Mouse (Mus musculus): Measurements from ENCODE around the gene Clip3. TPM values are rescaled to one million over a fixed set of nuclear protein-coding genes. Genes with fewer than 3 reads are reported as not detected.

Clip3 gene
- polyA plus RNA-seq, 2 experiments: 55.1 to 106 TPM

GRCm38 (mm10) chr7:30339432-30340109 lies 48.0 kb downstream of the Clip3 start:
- H3K4me3 ChIP-seq (replicated peaks; ENCODE audit: low read length): no peak overlapping the region
- H3K27ac ChIP-seq (replicated peaks; ENCODE audit: low read depth, low read length): no peak overlapping the region
- no peak overlapping the region for H3K4me2 ChIP-seq (replicated peaks; ENCODE audit: low read depth, low read length, severe bottlenecking)
- TF ChIP-seq POLR2A (IDR thresholded peaks at IDR 0.05; ENCODE audit: borderline replicate concordance, extremely low read depth, insufficient read depth, insufficient read length): no peak
- ATAC-seq (ENCODE audit: low FRiP score, low read depth): no peak
- no peaks in the 10 kb centered on the region for H3K9me3 ChIP-seq (ENCODE audit: control insufficient read depth, low read length)
- H3K4me1 ChIP-seq (ENCODE audit: control insufficient read depth, insufficient read depth, low read length): no peaks in the 10 kb centered on the region
- no peaks in the 10 kb centered on the region for H3K36me3 ChIP-seq (ENCODE audit: control insufficient read depth, insufficient read depth, low read length)
- DNase-seq (ENCODE audit: low spot score): no peak
- H3K9ac ChIP-seq (ENCODE audit: low read depth, low read length, severe bottlenecking): no peak overlapping the region
- WGBS: 78% methylated on average over 5 of the region's 5 CpGs
- H3K27me3 ChIP-seq (ENCODE audit: control insufficient read depth, insufficient read depth, low read length): peaks cover 6% of the 10 kb centered on the region; the same call in 1 of the 2 replicates

GRCm38 (mm10) chr7:30346635-30347379 lies 55.3 kb downstream of the Clip3 start:
- Histone ChIP-seq H3K4me2 (replicated peaks; ENCODE audit: low read depth, low read length, severe bottlenecking) (no peak overlapping the region), H3K4me3 (replicated peaks; ENCODE audit: low read length) (no peak overlapping the region), H3K4me1 (ENCODE audit: control insufficient read depth, insufficient read depth, low read length) (no peaks in the 10 kb centered on the region), H3K9me3 (ENCODE audit: control insufficient read depth, low read length) (no peaks in the 10 kb centered on the region), H3K36me3 (ENCODE audit: control insufficient read depth, insufficient read depth, low read length) (no peaks in the 10 kb centered on the region), H3K27me3 (ENCODE audit: control insufficient read depth, insufficient read depth, low read length) (peaks cover 19% of the 10 kb centered on the region), H3K27ac (replicated peaks; ENCODE audit: low read depth, low read length) (no peak overlapping the region), H3K9ac (ENCODE audit: low read depth, low read length, severe bottlenecking) (no peak overlapping the region)
- 28% methylated on average over 21 of the region's 21 CpGs for WGBS
- no peak for ATAC-seq (ENCODE audit: low FRiP score, low read depth)
- no peak for TF ChIP-seq POLR2A (IDR thresholded peaks at IDR 0.05; ENCODE audit: borderline replicate concordance, extremely low read depth, insufficient read depth, insufficient read length)
- DNase-seq (ENCODE audit: low spot score): peak; percentile 90

GRCm38 (mm10) chr7:30347828-30348227 lies 56.3 kb downstream of the Clip3 start:
- Histone ChIP-seq H3K9ac (ENCODE audit: low read depth, low read length, severe bottlenecking) (no peak overlapping the region), H3K4me1 (ENCODE audit: control insufficient read depth, insufficient read depth, low read length) (no peaks in the 10 kb centered on the region), H3K36me3 (ENCODE audit: control insufficient read depth, insufficient read depth, low read length) (no peaks in the 10 kb centered on the region), H3K27me3 (ENCODE audit: control insufficient read depth, insufficient read depth, low read length) (peaks cover 19% of the 10 kb centered on the region), H3K4me2 (replicated peaks; ENCODE audit: low read depth, low read length, severe bottlenecking) (no peak overlapping the region), H3K4me3 (replicated peaks; ENCODE audit: low read length) (no peak overlapping the region), H3K27ac (replicated peaks; ENCODE audit: low read depth, low read length) (no peak overlapping the region), H3K9me3 (ENCODE audit: control insufficient read depth, low read length) (no peaks in the 10 kb centered on the region)
- WGBS: 3% methylated on average over 30 of the region's 30 CpGs
- no peak for TF ChIP-seq POLR2A (IDR thresholded peaks at IDR 0.05; ENCODE audit: borderline replicate concordance, extremely low read depth, insufficient read depth, insufficient read length)
- no peak for ATAC-seq (ENCODE audit: low FRiP score, low read depth)
- peak; percentile 54 for DNase-seq (ENCODE audit: low spot score)

GRCm38 (mm10) chr7:30353279-30353822 lies 61.8 kb downstream of the Clip3 start:
- Histone ChIP-seq H3K9me3 (ENCODE audit: control insufficient read depth, low read length) (no peaks in the 10 kb centered on the region), H3K4me1 (ENCODE audit: control insufficient read depth, insufficient read depth, low read length) (no peaks in the 10 kb centered on the region), H3K27ac (replicated peaks; ENCODE audit: low read depth, low read length) (no peak overlapping the region), H3K27me3 (ENCODE audit: control insufficient read depth, insufficient read depth, low read length) (peaks cover 4% of the 10 kb centered on the region; the same call in 1 of the 2 replicates), H3K36me3 (ENCODE audit: control insufficient read depth, insufficient read depth, low read length) (peaks cover 14% of the 10 kb centered on the region), H3K4me3 (replicated peaks; ENCODE audit: low read length) (no peak overlapping the region), H3K4me2 (replicated peaks; ENCODE audit: low read depth, low read length, severe bottlenecking) (no peak overlapping the region), H3K9ac (ENCODE audit: low read depth, low read length, severe bottlenecking) (no peak overlapping the region)
- 11% methylated on average over 6 of the region's 6 CpGs for WGBS
- ATAC-seq (ENCODE audit: low FRiP score, low read depth) (no peak; the same call in 1 of the 2 replicates), DNase-seq (ENCODE audit: low spot score) (peak; percentile 71)
- TF ChIP-seq POLR2A (IDR thresholded peaks at IDR 0.05; ENCODE audit: borderline replicate concordance, extremely low read depth, insufficient read depth, insufficient read length): no peak

GRCm38 (mm10) chr7:30354059-30354458 lies 62.5 kb downstream of the Clip3 start:
- no peaks in the 10 kb centered on the region for H3K4me1 ChIP-seq (ENCODE audit: control insufficient read depth, insufficient read depth, low read length)
- no peaks in the 10 kb centered on the region for H3K9me3 ChIP-seq (ENCODE audit: control insufficient read depth, low read length)
- no peak overlapping the region for H3K4me3 ChIP-seq (replicated peaks; ENCODE audit: low read length)
- no peak overlapping the region for H3K9ac ChIP-seq (ENCODE audit: low read depth, low read length, severe bottlenecking)
- no peak overlapping the region for H3K27ac ChIP-seq (replicated peaks; ENCODE audit: low read depth, low read length)
- DNase-seq (ENCODE audit: low spot score) (no peak), ATAC-seq (ENCODE audit: low FRiP score, low read depth) (no peak)
- H3K27me3 ChIP-seq (ENCODE audit: control insufficient read depth, insufficient read depth, low read length): no peaks in the 10 kb centered on the region
- WGBS: 69% methylated on average over 4 of the region's 4 CpGs
- no peak overlapping the region for H3K4me2 ChIP-seq (replicated peaks; ENCODE audit: low read depth, low read length, severe bottlenecking)
- no peak for TF ChIP-seq POLR2A (IDR thresholded peaks at IDR 0.05; ENCODE audit: borderline replicate concordance, extremely low read depth, insufficient read depth, insufficient read length)
- peaks cover 14% of the 10 kb centered on the region for H3K36me3 ChIP-seq (ENCODE audit: control insufficient read depth, insufficient read depth, low read length)

Other genes with a start within 250 kb of the Clip3 start
- gene Zfp14, start 240.3 kb upstream of the Clip3 start, polyA plus RNA-seq (2012; rRNA removed): 6.5 and 7.3 TPM in 2 replicates
- gene Zfp14, start 240.3 kb upstream of the Clip3 start, polyA plus RNA-seq (2014; fragmentation: Nextera tagmentation; extraction: Ambion mirVana): 4.9 and 5.4 TPM in 2 replicates
- gene Zfp82, start 218.8 kb upstream of the Clip3 start, polyA plus RNA-seq (2012; rRNA removed): 3.3 and 3.7 TPM in 2 replicates
- gene Zfp82, start 218.8 kb upstream of the Clip3 start, polyA plus RNA-seq (2014; fragmentation: Nextera tagmentation; extraction: Ambion mirVana): 6.8 and 7.7 TPM in 2 replicates
- 1.1 and 1.2 TPM in 2 replicates for gene Gm26920, start 201.3 kb upstream of the Clip3 start, polyA plus RNA-seq (2012; rRNA removed)
- 3.5 and 3.6 TPM in 2 replicates for gene Gm26920, start 201.3 kb upstream of the Clip3 start, polyA plus RNA-seq (2014; fragmentation: Nextera tagmentation; extraction: Ambion mirVana)
- 8.0 and 9.3 TPM in 2 replicates for gene Zfp566, start 201.2 kb upstream of the Clip3 start, polyA plus RNA-seq (2012; rRNA removed)
- gene Zfp566, start 201.2 kb upstream of the Clip3 start, polyA plus RNA-seq (2014; fragmentation: Nextera tagmentation; extraction: Ambion mirVana): 11.0 and 13.2 TPM in 2 replicates
- 53.3 and 63.7 TPM in 2 replicates for gene Zfp260, start 197.0 kb upstream of the Clip3 start, polyA plus RNA-seq (2012; rRNA removed)
- gene Zfp260, start 197.0 kb upstream of the Clip3 start, polyA plus RNA-seq (2014; fragmentation: Nextera tagmentation; extraction: Ambion mirVana): 140 and 159 TPM in 2 replicates
- gene Zfp382, start 169.8 kb upstream of the Clip3 start, polyA plus RNA-seq (2012; rRNA removed): 5.8 TPM in 2 replicates
- gene Zfp382, start 169.8 kb upstream of the Clip3 start, polyA plus RNA-seq (2014; fragmentation: Nextera tagmentation; extraction: Ambion mirVana): 5.0 and 5.9 TPM in 2 replicates
- gene Zfp146, start 122.0 kb upstream of the Clip3 start, polyA plus RNA-seq (2012; rRNA removed): 66.8 and 93.4 TPM in 2 replicates
- gene Zfp146, start 122.0 kb upstream of the Clip3 start, polyA plus RNA-seq (2014; fragmentation: Nextera tagmentation; extraction: Ambion mirVana): 19.9 and 20.3 TPM in 2 replicates
- gene Cox7a1, start 107.6 kb upstream of the Clip3 start, polyA plus RNA-seq (2012; rRNA removed): 1.5 and 2.7 TPM in 2 replicates
- 3.3 and 4.5 TPM in 2 replicates for gene Cox7a1, start 107.6 kb upstream of the Clip3 start, polyA plus RNA-seq (2014; fragmentation: Nextera tagmentation; extraction: Ambion mirVana)
- 392 and 597 TPM in 2 replicates for gene Capns1, start 92.9 kb upstream of the Clip3 start, polyA plus RNA-seq (2012; rRNA removed)
- gene Capns1, start 92.9 kb upstream of the Clip3 start, polyA plus RNA-seq (2014; fragmentation: Nextera tagmentation; extraction: Ambion mirVana): 116 and 117 TPM in 2 replicates
- gene Polr2i, start 59.8 kb upstream of the Clip3 start, polyA plus RNA-seq (2012; rRNA removed): 227 and 250 TPM in 2 replicates
- 180 and 186 TPM in 2 replicates for gene Polr2i, start 59.8 kb upstream of the Clip3 start, polyA plus RNA-seq (2014; fragmentation: Nextera tagmentation; extraction: Ambion mirVana)
- 78.9 and 90.3 TPM in 2 replicates for gene Tbcb, start 59.5 kb upstream of the Clip3 start, polyA plus RNA-seq (2012; rRNA removed)
- gene Tbcb, start 59.5 kb upstream of the Clip3 start, polyA plus RNA-seq (2014; fragmentation: Nextera tagmentation; extraction: Ambion mirVana): 168 and 185 TPM in 2 replicates
- gene Ovol3, start 56.0 kb upstream of the Clip3 start, polyA plus RNA-seq (2012; rRNA removed): 0.24 and 0.42 TPM in 2 replicates
- gene Ovol3, start 56.0 kb upstream of the Clip3 start, polyA plus RNA-seq (2014; fragmentation: Nextera tagmentation; extraction: Ambion mirVana): 0.29 and 0.72 TPM in 2 replicates
- gene Thap8, start 11.6 kb upstream of the Clip3 start, polyA plus RNA-seq (2012; rRNA removed): 0.10 and 0.23 TPM in 2 replicates
- 0.15 TPM in 1 of 2 replicates, not detected in the other for gene Thap8, start 11.6 kb upstream of the Clip3 start, polyA plus RNA-seq (2014; fragmentation: Nextera tagmentation; extraction: Ambion mirVana)
- 22.9 and 26.4 TPM in 2 replicates for gene Wdr62, start 11.3 kb upstream of the Clip3 start, polyA plus RNA-seq (2012; rRNA removed)
- gene Wdr62, start 11.3 kb upstream of the Clip3 start, polyA plus RNA-seq (2014; fragmentation: Nextera tagmentation; extraction: Ambion mirVana): 7.8 and 8.8 TPM in 2 replicates
- gene Alkbh6, start 17.0 kb downstream of the Clip3 start, polyA plus RNA-seq (2012; rRNA removed): 124 and 169 TPM in 2 replicates
- gene Alkbh6, start 17.0 kb downstream of the Clip3 start, polyA plus RNA-seq (2014; fragmentation: Nextera tagmentation; extraction: Ambion mirVana): 79.7 and 86.6 TPM in 2 replicates
- 141 and 209 TPM in 2 replicates for gene Syne4, start 23.1 kb downstream of the Clip3 start, polyA plus RNA-seq (2012; rRNA removed)
- 40.3 and 56.2 TPM in 2 replicates for gene Syne4, start 23.1 kb downstream of the Clip3 start, polyA plus RNA-seq (2014; fragmentation: Nextera tagmentation; extraction: Ambion mirVana)
- 0.98 and 1.1 TPM in 2 replicates for gene E130208F15Rik, start 30.0 kb downstream of the Clip3 start, polyA plus RNA-seq (2012; rRNA removed)
- gene E130208F15Rik, start 30.0 kb downstream of the Clip3 start, polyA plus RNA-seq (2014; fragmentation: Nextera tagmentation; extraction: Ambion mirVana): not detected in 2 replicates
- gene Sdhaf1, start 32.2 kb downstream of the Clip3 start, polyA plus RNA-seq (2012; rRNA removed): 18.6 and 19.2 TPM in 2 replicates
- gene Sdhaf1, start 32.2 kb downstream of the Clip3 start, polyA plus RNA-seq (2014; fragmentation: Nextera tagmentation; extraction: Ambion mirVana): 19.7 and 20.7 TPM in 2 replicates
- 11.5 and 17.7 TPM in 2 replicates for gene Lrfn3, start 71.0 kb downstream of the Clip3 start, polyA plus RNA-seq (2012; rRNA removed)
- 6.3 and 6.9 TPM in 2 replicates for gene Lrfn3, start 71.0 kb downstream of the Clip3 start, polyA plus RNA-seq (2014; fragmentation: Nextera tagmentation; extraction: Ambion mirVana)
- gene Tyrobp, start 122.0 kb downstream of the Clip3 start, polyA plus RNA-seq (2012; rRNA removed): 54.2 and 79.2 TPM in 2 replicates
- 69.8 and 84.7 TPM in 2 replicates for gene Tyrobp, start 122.0 kb downstream of the Clip3 start, polyA plus RNA-seq (2014; fragmentation: Nextera tagmentation; extraction: Ambion mirVana)
- gene Hcst, start 128.1 kb downstream of the Clip3 start, polyA plus RNA-seq (2012; rRNA removed): 1.9 and 2.2 TPM in 2 replicates
- gene Hcst, start 128.1 kb downstream of the Clip3 start, polyA plus RNA-seq (2014; fragmentation: Nextera tagmentation; extraction: Ambion mirVana): 0.70 and 3.0 TPM in 2 replicates
- 3.0 and 3.5 TPM in 2 replicates for gene Nfkbid, start 130.0 kb downstream of the Clip3 start, polyA plus RNA-seq (2012; rRNA removed)
- 1.7 and 2.2 TPM in 2 replicates for gene Nfkbid, start 130.0 kb downstream of the Clip3 start, polyA plus RNA-seq (2014; fragmentation: Nextera tagmentation; extraction: Ambion mirVana)
- gene Aplp1, start 153.8 kb downstream of the Clip3 start, polyA plus RNA-seq (2012; rRNA removed): 41.9 and 55.5 TPM in 2 replicates
- 31.4 and 37.4 TPM in 2 replicates for gene Aplp1, start 153.8 kb downstream of the Clip3 start, polyA plus RNA-seq (2014; fragmentation: Nextera tagmentation; extraction: Ambion mirVana)
- gene Kirrel2, start 166.0 kb downstream of the Clip3 start, polyA plus RNA-seq (2012; rRNA removed): 0.06 and 0.13 TPM in 2 replicates
- 0.07 TPM in 1 of 2 replicates, not detected in the other for gene Kirrel2, start 166.0 kb downstream of the Clip3 start, polyA plus RNA-seq (2014; fragmentation: Nextera tagmentation; extraction: Ambion mirVana)
- gene Nphs1, start 166.6 kb downstream of the Clip3 start, polyA plus RNA-seq (2012; rRNA removed): 0.03 and 0.06 TPM in 2 replicates
- 0.14 and 0.23 TPM in 2 replicates for gene Nphs1, start 166.6 kb downstream of the Clip3 start, polyA plus RNA-seq (2014; fragmentation: Nextera tagmentation; extraction: Ambion mirVana)
- gene Prodh2, start 201.9 kb downstream of the Clip3 start, polyA plus RNA-seq (2012; rRNA removed): 0.04 and 0.11 TPM in 2 replicates
- not detected in 2 replicates for gene Prodh2, start 201.9 kb downstream of the Clip3 start, polyA plus RNA-seq (2014; fragmentation: Nextera tagmentation; extraction: Ambion mirVana)
- 66.1 and 91.7 TPM in 2 replicates for gene Arhgap33, start 243.3 kb downstream of the Clip3 start, polyA plus RNA-seq (2012; rRNA removed)
- 9.7 and 14.2 TPM in 2 replicates for gene Arhgap33, start 243.3 kb downstream of the Clip3 start, polyA plus RNA-seq (2014; fragmentation: Nextera tagmentation; extraction: Ambion mirVana)